Mouse (Mus musculus): ENCODE measurements around the gene Fmod.

Fmod gene

DNA sequence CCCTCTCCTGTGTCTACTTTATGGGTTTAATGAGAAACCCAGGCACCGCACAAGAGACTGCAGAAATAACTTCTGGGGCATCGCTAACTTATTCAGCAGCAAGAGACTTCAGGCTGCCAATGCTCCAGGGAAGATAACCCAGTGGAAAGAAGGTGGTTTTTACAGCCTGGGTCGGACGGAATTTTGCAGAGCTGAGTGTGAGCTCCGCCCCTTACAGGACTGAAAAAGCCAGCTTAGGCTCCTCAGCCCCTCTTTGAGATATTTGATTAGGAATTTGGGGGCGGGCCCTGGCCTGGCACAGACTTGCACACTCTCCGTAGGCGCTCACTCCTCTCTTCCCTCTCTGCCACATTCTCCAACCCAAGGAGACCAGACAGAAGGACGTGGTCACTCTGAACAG is at the start of gene Fmod:
Gene Fmod, plus strand, starts transcription at position 83 of the 400 bp plus-strand sequence.
- no peak for DNase-seq (ENCODE audit: low spot score in 2 of 2)

DNA sequence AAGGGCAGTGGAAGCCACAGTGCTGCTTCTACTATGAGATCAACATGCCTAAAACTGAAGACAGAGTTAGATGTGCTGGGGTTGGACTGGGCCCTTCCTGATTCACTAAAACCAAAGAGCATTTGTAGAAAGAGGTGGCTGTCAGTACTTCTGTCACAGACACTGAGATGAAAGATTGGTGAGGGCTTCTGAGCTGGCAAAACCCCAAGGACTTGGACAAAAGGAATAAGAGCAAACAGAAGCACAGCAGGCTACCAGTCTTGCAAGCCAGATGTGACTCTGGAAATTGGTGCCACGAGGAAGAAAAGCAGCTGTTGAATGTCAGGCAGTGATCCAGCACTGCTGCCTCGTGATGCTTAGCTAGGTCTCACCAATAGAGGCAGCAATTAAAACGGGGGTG is 48.2 kb upstream of the Fmod start:
- DNase-seq (ENCODE audit: low spot score in 2 of 2), result peak in 1 of 2 experiments; percentile 6

DNA sequence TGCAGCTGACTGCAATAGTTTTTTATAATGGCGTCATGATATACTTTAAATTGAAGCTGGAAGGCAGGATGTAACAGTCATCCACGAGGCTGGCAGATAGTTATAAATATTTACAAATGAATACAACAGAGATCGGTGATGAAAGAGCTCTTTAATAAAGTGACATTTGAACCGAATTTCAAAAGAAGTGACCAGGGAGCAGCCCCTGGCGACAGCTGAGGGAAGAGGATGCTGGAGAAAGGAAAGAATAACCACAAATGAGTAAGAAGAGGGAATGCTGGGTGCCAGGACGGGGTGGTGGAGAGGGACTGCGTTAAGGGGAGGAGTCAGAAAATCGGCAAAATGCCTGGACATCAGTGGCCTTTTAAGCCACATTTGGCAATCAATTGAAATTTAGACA is 45.8 kb upstream of the Fmod start:
- no peak for DNase-seq (ENCODE audit: low spot score in 2 of 2)

DNA sequence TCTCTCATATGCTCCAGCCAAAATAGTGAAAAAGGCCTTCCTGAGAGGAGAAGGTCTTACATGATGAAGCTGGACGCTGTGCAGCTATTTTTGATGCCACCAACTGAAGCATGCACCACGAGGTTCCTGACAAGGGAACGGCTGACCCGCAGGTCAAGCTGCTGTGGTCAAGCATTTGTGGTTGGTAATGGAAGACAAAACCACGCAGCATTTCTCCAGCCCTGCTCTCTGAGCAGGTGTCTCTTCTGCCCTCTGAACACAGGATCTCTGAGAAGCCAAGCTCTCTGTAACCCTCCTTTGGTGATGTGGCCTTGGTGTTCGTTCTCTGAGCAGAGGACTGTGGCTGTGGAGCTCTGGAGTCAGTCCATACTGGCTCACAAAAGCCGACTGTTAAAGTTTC is 31.6 kb upstream of the Fmod start:
- no peak for DNase-seq (ENCODE audit: low spot score in 2 of 2)

DNA sequence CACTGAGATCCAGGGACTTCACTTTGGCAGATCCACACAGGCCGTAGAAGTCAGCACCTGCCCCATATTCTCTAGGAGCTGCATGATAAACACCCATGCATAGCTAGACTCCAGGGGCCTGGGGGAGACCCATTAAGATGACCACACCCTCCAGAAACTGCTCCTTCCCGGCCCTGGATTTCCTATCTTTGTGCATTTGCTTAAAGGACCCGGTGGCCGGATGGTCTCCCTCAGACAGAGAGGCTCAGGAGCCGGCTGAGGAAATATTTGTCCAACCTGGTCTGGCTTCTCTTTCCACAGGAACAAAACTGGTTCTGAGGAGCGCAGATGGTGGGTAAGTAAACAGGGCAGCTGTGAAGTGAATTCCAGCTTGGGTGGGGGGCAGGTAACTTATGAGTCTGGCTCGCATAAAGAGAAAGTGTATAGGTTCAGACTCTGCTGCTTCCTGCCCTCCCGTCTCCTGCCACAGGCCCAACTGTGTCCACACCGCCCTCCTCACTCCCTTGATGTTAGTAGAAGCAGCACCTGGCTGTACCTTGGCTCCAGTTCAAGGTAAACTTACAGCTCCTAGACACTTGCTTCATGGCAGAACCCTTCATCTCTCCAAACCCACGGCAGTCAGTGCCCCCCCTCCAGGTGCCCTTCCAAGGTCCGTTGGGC is 30.8 kb upstream of the Fmod start:
- DNase-seq (ENCODE audit: low spot score in 2 of 2), result no peak

DNA sequence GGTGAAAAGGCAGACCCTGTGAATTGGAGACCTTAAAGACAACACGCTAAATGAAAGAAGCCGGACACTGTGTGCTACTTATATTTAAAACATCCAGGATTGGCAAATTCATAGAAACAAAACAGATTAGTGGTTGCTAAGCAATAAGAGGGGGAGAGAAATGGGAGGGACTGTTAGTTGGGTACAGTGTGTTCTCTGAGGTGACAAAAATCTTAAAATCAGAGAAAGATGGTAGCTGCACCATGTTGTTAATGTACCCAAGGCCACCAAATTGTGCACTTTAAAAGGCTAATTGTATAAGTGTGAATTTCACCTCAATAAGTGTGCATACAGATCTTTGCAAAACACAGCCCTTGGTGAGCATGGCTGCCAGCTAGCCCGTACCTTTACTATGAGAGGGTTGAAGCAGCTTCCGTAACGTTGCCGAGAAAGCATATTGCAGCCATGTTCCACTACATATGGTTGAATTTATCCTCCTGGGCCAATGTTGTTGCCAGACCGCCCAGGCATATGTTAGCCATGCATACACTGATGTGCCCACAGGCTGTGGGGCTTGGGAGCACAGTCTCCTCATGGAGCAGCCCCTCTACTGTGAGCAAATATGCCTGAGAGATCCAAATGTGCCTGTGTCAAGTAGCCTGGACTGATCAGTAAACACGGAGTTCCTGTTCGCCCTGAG is 12.6 kb upstream of the Fmod start:
- DNase-seq (ENCODE audit: low spot score in 2 of 2), result no peak

DNA sequence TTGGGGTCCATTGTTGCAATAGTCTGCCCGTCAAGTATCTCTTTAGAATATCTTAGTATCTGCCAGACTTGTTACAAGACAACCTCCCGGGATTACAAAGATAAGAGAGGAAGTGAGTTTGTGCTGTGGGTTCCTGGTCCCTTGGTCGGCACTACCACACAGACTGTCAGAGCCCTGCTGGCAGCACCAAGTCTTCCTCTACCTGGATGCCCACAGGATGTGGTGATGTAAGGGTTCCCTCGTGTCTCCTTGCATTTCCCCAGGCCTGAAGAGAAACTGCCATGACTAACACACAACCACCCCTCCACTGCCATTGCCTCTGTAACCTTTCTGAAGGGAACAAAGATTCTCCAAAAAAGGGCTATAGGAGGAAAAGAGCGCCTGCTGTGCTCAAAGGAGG is 11.1 kb upstream of the Fmod start:
- DNase-seq (ENCODE audit: low spot score in 2 of 2), result no peak

DNA sequence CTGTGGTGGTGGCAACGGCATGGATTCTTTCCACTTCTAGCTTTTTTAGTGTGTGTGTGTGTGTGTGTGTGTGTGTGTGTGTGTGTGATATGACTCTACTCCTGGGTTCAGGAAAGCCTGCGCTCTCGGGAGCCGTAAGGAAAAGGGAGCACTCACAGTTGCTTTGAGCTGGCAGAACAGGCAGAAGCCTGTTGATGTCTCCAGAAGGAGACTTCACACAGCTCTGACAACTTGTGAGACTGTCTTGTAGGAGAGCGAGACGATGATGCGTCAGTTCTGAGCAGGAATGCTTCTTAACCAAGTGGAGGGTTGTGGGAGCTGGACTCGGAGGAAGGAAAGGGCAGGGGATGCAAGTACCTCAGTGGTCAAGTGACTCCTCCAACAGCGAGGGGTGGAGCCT is 10.3 kb upstream of the Fmod start:
- DNase-seq (ENCODE audit: low spot score in 2 of 2), result no peak

DNA sequence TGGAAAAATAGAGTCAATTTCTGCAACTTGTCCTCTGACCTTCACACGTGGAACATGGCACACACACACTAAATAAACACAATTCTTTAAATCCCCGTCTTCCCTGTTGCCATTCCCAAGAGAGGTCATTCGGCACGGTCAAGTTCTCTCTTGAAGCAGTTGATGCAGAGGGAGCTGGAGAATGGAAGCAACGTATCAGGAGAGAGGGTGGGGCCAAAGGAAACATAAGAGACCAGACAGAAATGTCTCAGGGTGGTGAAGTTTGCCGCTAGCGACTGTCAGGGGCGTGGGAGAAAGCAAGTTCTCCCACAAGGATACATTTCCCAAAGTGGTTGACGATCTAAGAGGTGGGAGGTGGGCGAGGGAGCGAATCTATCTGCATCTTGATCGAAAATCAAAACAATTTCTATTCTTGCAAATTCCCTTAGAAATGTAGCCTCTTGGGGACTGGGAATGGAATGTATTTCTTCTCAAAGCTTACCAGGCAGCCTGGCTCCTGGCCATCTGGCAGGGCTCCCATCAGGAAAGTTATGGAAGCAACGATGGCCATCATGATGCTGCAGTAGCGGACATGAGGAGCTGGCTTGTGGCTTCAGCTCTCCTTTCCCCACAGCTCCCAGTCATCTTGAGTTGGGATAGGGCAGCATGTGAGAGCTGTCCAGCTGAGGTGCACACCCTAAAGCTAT is 8.8 kb upstream of the Fmod start:
- DNase-seq (ENCODE audit: low spot score in 2 of 2), result peak in 1 of 2 experiments; percentile 46

DNA sequence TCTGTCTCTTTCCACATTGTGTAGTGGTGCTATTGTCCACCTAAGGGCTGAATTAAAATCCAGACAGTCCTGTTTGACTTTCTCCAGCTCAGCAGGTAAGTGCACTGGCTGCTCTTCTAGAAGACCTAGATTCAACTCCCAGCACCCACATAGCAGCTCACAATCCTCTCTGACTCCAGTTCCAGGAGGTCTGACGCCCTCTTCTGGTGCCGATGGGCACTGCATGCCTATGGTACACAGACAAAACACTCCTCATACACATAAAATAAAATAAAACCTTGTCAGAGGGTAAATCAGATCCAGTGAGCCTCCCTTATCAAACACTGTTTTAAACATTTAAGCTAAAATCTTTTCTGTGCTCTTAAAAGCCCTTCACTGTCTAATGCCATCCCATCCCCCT is 562 bp upstream of the Fmod start:
- DNase-seq (ENCODE audit: low spot score in 2 of 2), result no peak

DNA sequence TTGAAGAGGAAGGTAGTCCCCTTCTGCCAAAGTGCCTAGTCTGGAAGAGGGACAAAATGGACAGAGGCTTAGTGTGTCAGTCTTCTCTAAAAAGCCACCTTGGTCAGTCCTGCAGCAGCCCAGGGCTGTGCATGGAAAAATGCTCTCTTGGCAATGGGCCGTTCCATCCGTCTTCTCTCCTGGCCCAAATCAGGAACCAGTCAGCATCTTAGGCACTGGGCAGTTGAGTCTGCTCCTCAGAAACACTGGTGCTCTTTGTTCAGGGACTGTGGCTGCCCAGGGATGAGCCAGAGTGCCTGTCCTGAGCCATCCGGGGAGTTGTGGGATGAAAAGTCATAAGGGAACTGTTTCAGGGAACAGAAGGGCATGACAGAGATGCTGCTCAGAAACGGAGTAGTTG is 1.3 kb downstream of the Fmod start:
- DNase-seq (ENCODE audit: low spot score in 2 of 2), result no peak

DNA sequence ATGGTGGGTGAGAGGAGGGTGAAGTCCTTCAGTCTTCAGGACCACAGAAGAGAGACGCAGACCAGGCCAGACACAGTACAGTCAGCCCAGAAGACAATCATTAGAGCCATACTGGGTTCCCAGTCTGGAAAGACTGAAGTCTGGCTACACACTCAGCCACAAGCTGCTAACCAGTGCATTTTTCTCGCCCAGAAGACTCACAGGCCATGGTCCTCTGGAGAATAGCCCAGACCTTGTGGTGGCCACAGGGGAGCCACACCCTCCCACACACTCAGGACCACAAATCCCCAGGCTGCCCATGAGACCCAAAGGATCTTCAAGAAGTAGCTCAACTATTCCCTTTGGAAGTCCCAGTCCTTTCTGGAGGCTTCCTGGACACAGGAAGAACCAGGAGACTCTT is 2.3 kb downstream of the Fmod start:
- DNase-seq (ENCODE audit: low spot score in 2 of 2), result no peak

DNA sequence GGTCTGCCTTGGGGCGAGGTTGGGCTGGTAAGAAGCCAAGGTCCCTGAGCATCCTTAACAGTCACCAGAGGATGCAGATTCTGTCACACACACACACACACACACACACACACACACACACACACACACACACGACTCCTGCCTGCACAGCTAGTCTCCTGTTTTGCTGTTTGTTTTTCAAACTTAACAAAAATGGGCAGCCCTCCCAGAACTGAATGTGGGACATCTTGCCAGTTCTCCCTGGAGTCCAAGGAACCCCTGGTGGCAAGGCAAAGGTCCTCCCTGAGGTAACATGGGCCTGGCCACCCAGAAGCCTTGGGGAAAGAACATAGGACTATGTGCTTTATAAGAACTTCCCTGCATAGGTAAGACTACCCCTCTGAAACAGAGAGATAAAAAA is 4.8 kb downstream of the Fmod start:
- DNase-seq (ENCODE audit: low spot score in 2 of 2), result no peak

DNA sequence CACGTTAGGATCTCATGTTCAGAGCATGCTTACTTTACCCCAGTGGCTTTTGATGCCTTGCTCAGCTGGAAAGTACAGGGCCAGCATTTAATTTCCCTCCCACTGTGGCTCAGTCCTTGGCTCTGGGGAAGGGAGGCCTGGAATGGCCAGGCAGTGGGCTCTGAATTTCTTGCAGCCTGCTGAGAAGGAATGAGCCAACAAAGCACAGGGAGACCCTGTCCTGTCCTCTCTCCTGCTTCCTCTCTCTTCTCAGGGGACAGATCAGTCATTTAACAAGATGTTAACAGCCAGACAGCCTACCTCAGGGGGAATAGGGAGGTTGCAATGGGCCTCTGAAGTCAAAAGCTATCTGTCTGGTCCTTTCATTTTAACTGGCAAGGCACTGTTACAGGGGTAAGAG is 5.3 kb downstream of the Fmod start:
- no peak for DNase-seq (ENCODE audit: low spot score in 2 of 2)

DNA sequence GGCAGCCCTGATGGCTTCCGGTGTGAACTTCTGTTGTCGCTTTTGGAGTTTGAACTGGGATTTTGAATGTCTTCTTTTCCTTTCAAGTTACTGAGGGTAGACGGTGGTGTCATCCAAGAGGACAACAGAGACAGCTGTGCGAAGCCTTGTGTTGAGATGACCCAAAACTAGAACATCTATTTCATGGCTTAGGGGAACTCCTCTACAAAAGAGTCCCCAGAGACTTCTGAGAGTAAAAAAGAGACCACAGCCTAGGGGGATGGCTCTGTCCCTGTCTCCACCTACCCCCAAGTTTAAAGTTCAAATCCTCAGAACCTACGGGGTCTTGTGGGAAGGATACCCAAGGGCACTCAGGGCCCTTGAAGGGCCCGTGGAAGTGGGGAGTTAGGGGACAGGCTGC is 7.8 kb downstream of the Fmod start:
- DNase-seq (ENCODE audit: low spot score in 2 of 2), result no peak

DNA sequence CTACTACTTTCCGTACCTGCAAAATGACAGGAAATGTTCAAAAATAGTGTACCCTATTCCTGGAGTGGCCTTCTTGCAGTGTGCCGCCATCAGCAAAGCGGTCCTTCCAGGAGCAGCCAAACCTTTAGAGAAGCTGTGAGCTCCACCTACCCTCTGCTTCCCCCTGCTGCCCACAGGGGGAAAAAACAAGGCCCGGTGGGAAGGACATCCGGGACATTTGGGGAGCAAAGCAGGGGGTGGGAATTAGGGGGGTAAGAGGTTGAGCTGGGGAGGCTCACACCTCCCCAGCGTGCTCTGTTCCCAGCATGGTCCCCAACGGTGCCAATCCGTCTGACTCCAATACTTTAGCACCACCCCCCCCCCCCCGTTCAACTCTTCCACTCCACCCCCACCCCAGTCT is 8.9 kb downstream of the Fmod start:
- peak in 1 of 2 experiments; percentile 89 for DNase-seq (ENCODE audit: low spot score in 2 of 2)

DNA sequence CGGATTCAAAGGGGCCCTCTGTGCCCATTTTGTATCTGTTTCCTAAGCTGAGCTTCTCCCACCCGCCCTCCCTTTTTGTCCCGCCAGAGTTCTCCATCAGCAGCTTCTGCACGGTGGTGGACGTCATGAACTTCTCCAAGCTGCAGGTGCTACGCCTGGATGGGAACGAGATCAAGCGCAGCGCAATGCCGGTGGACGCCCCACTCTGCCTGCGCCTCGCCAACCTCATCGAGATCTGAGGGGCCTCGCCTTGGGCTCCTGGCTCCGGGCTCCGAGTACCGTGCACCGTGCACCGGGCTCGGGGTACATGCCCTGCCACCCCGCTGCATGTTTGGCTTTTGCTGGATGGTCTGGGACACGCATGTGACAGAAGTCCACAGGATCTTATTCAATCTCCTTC is 9.3 kb downstream of the Fmod start:
- DNase-seq (ENCODE audit: low spot score in 2 of 2), result no peak

DNA sequence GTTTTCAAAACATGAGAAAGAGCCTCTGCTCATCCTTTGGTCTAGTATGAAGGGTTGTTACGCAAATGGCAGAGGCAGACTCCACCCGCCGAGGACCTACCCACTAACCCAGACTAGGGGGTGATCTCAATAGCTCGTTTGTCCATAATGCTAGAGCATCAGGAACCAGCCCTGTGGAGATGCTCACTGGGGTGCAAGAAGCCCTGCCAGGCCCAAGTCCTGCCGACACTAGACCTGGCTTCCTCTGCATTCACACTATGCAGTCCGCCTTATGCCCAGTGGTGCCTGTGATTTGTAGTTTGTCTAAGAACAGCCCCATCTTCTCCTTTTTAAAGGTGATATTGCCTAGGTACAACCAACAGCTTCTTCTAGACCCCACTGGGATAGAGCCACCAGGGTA is 10.4 kb downstream of the Fmod start:
- DNase-seq (ENCODE audit: low spot score in 2 of 2), result no peak

DNA sequence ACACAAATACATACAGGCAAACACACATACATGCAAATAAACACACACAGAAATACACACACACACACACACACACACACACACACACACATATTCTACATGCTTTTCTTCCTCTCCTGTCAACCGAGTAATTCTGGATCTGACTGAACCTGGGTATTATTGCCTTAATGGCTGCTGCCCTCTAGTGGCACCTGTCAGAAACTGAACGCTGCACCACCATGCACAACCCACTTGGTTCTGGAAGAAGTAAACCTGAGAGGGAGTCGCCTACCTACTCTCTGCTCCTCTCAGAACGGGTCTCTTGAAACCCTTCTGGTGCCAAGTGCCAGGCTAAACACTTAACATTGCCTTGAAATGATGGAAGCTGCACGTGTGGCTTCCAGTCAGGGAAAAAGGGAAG is 11.7 kb downstream of the Fmod start:
- DNase-seq (ENCODE audit: low spot score in 2 of 2), result peak in 1 of 2 experiments; percentile 80

DNA sequence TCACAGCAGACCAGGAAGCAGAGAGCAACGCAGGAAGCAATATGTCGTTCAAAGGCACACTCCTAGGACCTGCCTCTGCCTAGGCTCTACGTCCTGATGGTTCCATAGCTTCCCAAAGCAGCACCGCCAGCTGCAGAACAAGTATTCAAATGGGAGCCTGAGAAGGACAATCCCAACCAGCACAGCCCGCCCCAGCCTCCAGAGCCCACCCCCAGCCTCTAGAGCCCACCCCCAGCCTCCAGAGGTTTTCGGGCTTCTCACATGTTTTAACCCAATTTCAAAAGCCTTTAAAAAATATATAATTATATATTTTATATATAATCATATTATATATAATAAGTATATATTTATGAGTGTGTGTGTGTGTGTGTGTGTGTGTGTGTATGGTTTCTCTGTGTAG is 12.5 kb downstream of the Fmod start:
- DNase-seq (ENCODE audit: low spot score in 2 of 2), result no peak

DNA sequence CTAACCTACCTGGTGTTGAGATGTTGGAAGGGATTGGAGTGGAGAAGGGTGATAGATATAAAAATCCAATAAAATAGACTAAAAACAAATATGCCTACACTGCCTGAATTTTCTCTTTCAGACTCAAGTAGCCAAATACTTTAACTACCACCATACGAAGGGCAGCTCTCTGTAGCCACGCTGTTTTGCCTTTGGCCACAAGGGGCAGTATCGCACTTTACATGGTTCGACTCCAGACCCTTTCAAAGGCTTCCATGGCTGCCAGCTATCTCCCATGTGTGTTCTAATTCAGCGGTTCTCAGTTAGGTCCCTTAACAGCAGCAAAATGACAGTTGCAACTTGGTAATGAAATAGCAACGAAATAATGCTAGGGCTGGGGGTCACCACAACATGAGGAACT is 16.2 kb downstream of the Fmod start:
- DNase-seq (ENCODE audit: low spot score in 2 of 2), result peak in 1 of 2 experiments; percentile 92

DNA sequence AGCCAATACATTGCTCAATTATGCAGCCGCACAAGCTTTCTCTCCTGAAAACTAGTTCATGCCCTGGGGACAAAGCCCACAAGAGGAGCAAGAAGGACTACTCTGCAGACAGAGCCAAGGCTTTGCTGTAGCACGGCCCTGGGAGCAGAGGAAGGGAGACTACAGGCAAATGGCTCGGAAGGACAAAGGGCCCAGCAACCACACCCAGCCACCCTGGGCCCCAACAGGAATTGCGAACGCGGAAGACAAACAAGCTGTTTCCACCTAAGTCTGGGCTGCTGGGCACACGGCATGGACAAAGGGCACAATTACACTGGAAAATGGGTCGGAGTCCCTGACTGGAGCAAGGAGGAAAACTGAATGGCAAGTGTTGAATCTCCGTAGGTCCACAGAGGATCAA is 18.0 kb downstream of the Fmod start:
- DNase-seq (ENCODE audit: low spot score in 2 of 2), result no peak

DNA sequence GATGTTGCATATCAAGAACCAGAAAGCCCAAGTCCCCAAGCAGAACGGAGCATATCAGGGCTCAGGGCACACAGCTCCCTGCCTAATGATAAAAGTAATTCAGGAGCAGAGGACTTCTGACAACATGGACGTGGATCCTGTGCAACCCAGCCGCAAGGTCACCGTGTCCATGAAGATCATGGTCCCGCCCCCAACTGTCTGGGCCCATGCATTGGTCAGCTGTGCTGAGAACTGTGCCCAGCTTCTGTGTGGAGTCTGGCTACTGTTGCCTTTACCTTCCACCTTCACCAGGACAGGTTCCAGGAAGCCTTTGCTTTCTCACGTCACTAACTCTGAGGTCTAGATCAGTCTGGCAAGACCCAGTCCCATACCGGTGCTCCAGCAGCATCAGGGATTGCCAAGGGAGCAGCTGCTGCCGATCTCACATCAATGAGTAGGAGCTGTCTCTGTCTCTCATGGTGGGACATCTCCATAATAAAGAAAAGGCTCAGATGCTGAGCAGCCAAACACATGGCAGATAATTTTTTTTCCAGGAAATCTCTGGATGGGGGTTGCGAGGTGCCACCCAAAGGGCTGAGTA is 18.7 kb downstream of the Fmod start:
- DNase-seq (ENCODE audit: low spot score in 2 of 2), result no peak

Data from left cerebral cortex, adult 9 months (tissue).